ENCODE assay signal across 9 mouse cellular contexts in genomic region chr13:90152536-90153273, GRCm38 (mm10).
DNase-seq lines count a peak whose midpoint lies in the region; ATAC-seq and TF ChIP-seq lines count a peak whose summit lies in the region.
"Had no signal": no experiment of that assay in that cellular context is flagged by ENCODE, and none has a peak within 500 bp of the region (broad histone marks: within the 10 kb centered on the region; RNA-seq: fewer than 3 reads in every experiment).

No protein-coding gene starts in this region.

- 19% methylated on average over 7 of the region's 7 CpGs for WGBS in embryonic facial prominence, embryonic 14.5 days
- 35% methylated on average over 7 of the region's 7 CpGs for WGBS in hindbrain, embryonic 12.5 days

- TF ChIP-seq POLR2A in myocyte (IDR thresholded peaks at IDR 0.05; ENCODE audit: insufficient read length, low read depth): no peak

- no peak overlapping the region for H3ac ChIP-seq in myocyte (ENCODE audit: control insufficient read depth, insufficient read length)

- H3K36me3 ChIP-seq in embryonic facial prominence, embryonic 14.5 days (ENCODE audit: control insufficient read depth, insufficient read depth, low read length): no peaks in the 10 kb centered on the region
- no peaks in the 10 kb centered on the region for H3K36me3 ChIP-seq in hindbrain, embryonic 12.5 days
- H3K36me3 ChIP-seq in myocyte (ENCODE audit: control insufficient read depth, insufficient read depth): no peaks in the 10 kb centered on the region
- H3K36me3 ChIP-seq: liver, embryonic 13.5 days had no signal

- H3K9me3 ChIP-seq in embryonic facial prominence, embryonic 14.5 days (ENCODE audit: control insufficient read depth, low read length): no peaks in the 10 kb centered on the region
- H3K9me3 ChIP-seq in hindbrain, embryonic 12.5 days (replicated peaks): no peaks in the 10 kb centered on the region
- H3K9me3 ChIP-seq: liver, embryonic 13.5 days had no signal

- H3K79me2 ChIP-seq in myocyte (ENCODE audit: control insufficient read depth, insufficient read depth): no peaks in the 10 kb centered on the region

- H3K9ac ChIP-seq in embryonic facial prominence, embryonic 14.5 days (ENCODE audit: low read depth, low read length): no peak overlapping the region
- no peak overlapping the region for H3K9ac ChIP-seq in hindbrain, embryonic 12.5 days
- H3K9ac ChIP-seq: liver, embryonic 13.5 days had no signal

- H3K4me3 ChIP-seq in embryonic facial prominence, embryonic 14.5 days (ENCODE audit: low read depth, low read length): no peak overlapping the region
- no peak overlapping the region for H3K4me3 ChIP-seq in hindbrain, embryonic 12.5 days
- no peak overlapping the region for H3K4me3 ChIP-seq in myocyte
- H3K4me3 ChIP-seq: liver, embryonic 13.5 days had no signal

- H3K4me1 ChIP-seq in embryonic facial prominence, embryonic 14.5 days (ENCODE audit: control insufficient read depth, insufficient read depth, low read length): no peaks in the 10 kb centered on the region
- H3K4me1 ChIP-seq in hindbrain, embryonic 12.5 days: peaks cover 6% of the 10 kb centered on the region; the same call in 1 of the 2 replicates
- H3K4me1 ChIP-seq: liver, embryonic 13.5 days had no signal

- peak; percentile 29 for DNase-seq in lung, postnatal 10 days
- DNase-seq in lung, postnatal 14 days: no peak
- peak; percentile 89 for DNase-seq in embryonic facial prominence, embryonic 14.5 days (ENCODE audit: low spot score)
- DNase-seq in cerebellum, adult 8-10 months: no peak
- DNase-seq in layer of hippocampus, adult 18-20 months (ENCODE audit: low spot score in 2 of 2): no peak
- DNase-seq: cerebellum, adult 11-12 months; liver, embryonic 13.5 days had no signal

- ATAC-seq in embryonic facial prominence, embryonic 14.5 days (ENCODE audit: low read depth): peak; percentile 90
- ATAC-seq in hindbrain, embryonic 12.5 days (ENCODE audit: low FRiP score): peak; percentile 69

- no peaks in the 10 kb centered on the region for H3K27me3 ChIP-seq in embryonic facial prominence, embryonic 14.5 days (replicated peaks; ENCODE audit: control insufficient read depth, insufficient read depth, low read length)
- no peaks in the 10 kb centered on the region for H3K27me3 ChIP-seq in hindbrain, embryonic 12.5 days
- no peaks in the 10 kb centered on the region for H3K27me3 ChIP-seq in myocyte (ENCODE audit: control insufficient read depth, insufficient read depth, insufficient read length)
- H3K27me3 ChIP-seq: liver, embryonic 13.5 days had no signal

- H3K27ac ChIP-seq in embryonic facial prominence, embryonic 14.5 days (replicated peaks; ENCODE audit: low read depth, low read length): no peak overlapping the region
- peak overlapping the region; percentile 30; the same call in 1 of the 2 replicates for H3K27ac ChIP-seq in hindbrain, embryonic 12.5 days
- H3K27ac ChIP-seq: liver, embryonic 13.5 days had no signal

- H3K4me2 ChIP-seq in embryonic facial prominence, embryonic 14.5 days (ENCODE audit: low read depth, low read length): peak overlapping the region; percentile 18; the same call in 1 of the 2 replicates
- 0 out of 2 replicates have a peak overlapping the region, but pooled peaks have one; percentile 6 for H3K4me2 ChIP-seq in hindbrain, embryonic 12.5 days (replicated peaks)
- peak overlapping the region; percentile 56 for H3K4me2 ChIP-seq in myocyte (ENCODE audit: low read depth)
- H3K4me2 ChIP-seq: liver, embryonic 13.5 days had no signal

TF ChIP-seq in myocyte, 11 proteins besides CTCF, POLR2A, EP300 and RAD21:
- TF ChIP-seq USF1 (IDR thresholded peaks at IDR 0.05; ENCODE audit: low read depth) (no peak), CEBPB (IDR thresholded peaks at IDR 0.05; ENCODE audit: insufficient read depth, poor library complexity, severe bottlenecking) (peak; percentile 71; the same call in 1 of the 2 replicates)

Comparison
In these comparisons a context has a peak if more than half of its experiments do, and no peak if none do; other contexts are left out.
1. DNase-seq: peak in lung, postnatal 10 days (single experiment) and embryonic facial prominence, embryonic 14.5 days (single experiment); none in lung, postnatal 14 days (single experiment), cerebellum, adult 8-10 months (single experiment) and layer of hippocampus, adult 18-20 months (0 of 2).
2. H3K4me2 ChIP-seq: peak in every context shown above with its lines; median percentile 56 in myocyte; 18 in embryonic facial prominence, embryonic 14.5 days; 6 in hindbrain, embryonic 12.5 days.